Mouse (Mus musculus) ES-Bruce4 (cell line): Measurements from ENCODE around the gene Fgb.

Experiments used
- CTCF ChIP-seq: IDR thresholded peaks from one replicate; pipeline ENCODE4 v1.8.1; 2011; ENCODE audit warnings: low read depth, low read length
- EP300 ChIP-seq: IDR thresholded peaks from 2 replicates; pipeline ENCODE4 v1.6.1; 2011; ENCODE audit warnings: low read depth, low read length; ENCODE audit not compliant: insufficient read depth
- POLR2A ChIP-seq: IDR thresholded peaks from one replicate; pipeline ENCODE4 v1.8.1; 2011; ENCODE audit warnings: low read length; ENCODE audit not compliant: insufficient read depth

DNA sequence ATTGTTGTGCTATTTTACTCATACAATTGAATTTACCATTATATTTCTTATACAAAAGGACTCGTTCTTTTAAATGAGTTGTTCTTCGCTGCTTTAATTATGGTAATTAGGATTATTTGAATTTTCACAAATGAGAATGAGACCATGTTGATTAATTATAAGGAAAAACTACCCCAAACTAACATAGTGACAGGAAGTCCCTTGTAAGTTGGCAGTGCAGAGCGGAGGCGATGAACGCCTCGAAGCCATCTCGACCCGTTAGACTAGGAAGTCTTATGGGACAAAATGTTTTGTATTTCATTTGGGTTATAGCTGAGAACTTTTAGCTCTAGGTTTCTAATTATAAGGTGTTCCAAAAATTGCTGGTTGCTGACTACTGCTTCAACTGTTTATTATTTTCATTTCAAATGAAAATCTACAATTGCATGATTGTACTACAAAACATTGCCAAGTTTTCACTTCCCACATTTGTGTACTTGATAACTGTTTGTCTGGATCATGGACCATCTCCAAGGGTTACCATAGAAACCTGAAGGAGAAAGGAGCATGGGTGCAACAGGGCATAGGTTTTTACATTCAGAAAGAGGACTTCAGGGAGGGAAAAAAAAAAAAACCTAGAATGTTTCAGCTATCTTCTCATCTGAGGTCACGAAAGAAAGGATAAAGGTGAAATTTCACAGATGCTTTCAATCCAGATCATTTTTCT, 22.0 kb downstream of the Fgb start:
- TF ChIP-seq EP300 (no peak), CTCF (no peak), POLR2A (no peak)
